Mouse (Mus musculus) limb, embryonic 10.5 days (tissue): ENCODE results near the gene AI837181. TPM values are rescaled to one million over a fixed set of nuclear protein-coding genes. Genes with fewer than 3 reads are reported as not detected.
A peak's percentile ranks its signal among the peaks of the same experiment; 100 is the strongest.
"Not testable (repeated sequence)": the region's sequence is repeated elsewhere in the genome, so short reads cannot be mapped to it uniquely, and the experiment has no call there.

ENCODE experiments used
- DNase-seq: peaks from one replicate; pipeline ENCODE4 v3.0.0-alpha.2; 2017; ENCODE audit warnings: low spot score
- H3K27ac ChIP-seq: fragments of 300-500 bp; sonication (generic); 2 replicates; pipeline ENCODE4 v1.5.1; 2016; ENCODE audit warnings: mild to moderate bottlenecking
- H3K27me3 ChIP-seq: fragments of 300-500 bp; sonication (generic); 2 replicates; pipeline ENCODE4 v1.6.1; 2016; ENCODE audit warnings: low read depth, mild to moderate bottlenecking; ENCODE audit not compliant: poor library complexity, severe bottlenecking
- H3K36me3 ChIP-seq: fragments of 300-500 bp; sonication (generic); 2 replicates; pipeline ENCODE4 v1.6.1; 2016; ENCODE audit warnings: mild to moderate bottlenecking, moderate library complexity
- H3K4me1 ChIP-seq: fragments of 300-500 bp; sonication (generic); 2 replicates; pipeline ENCODE4 v1.6.1; 2016
- H3K4me3 ChIP-seq: fragments of 300-500 bp; sonication (generic); 2 replicates; pipeline ENCODE4 v1.5.1; 2016; ENCODE audit warnings: mild to moderate bottlenecking, moderate library complexity
- H3K9me3 ChIP-seq: fragments of 300-500 bp; sonication (generic); replicated peaks from 2 replicates; pipeline ENCODE4 v1.6.1; 2016; ENCODE audit warnings: mild to moderate bottlenecking
- WGBS: fragments of 180-500 bp; shearing (Covaris S2); methylation state at CpG from one replicate; pipeline ENCODE4 v1.1.7; 2016; 5-methylcytosine and 5-hydroxymethylcytosine counted together
- polyA plus RNA-seq: library from polyadenylated mRNA; unstranded; fragments of >200 nt; fragmentation: Nextera tagmentation; extraction: Ambion mirVana; gene quantifications from 2 replicates; pipeline ENCODE4 v1.2.1, GENCODE M21; 2016

The AI837181 gene
- polyA plus RNA-seq, 1 experiment from 2014 or later = 68.8 TPM

DNA sequence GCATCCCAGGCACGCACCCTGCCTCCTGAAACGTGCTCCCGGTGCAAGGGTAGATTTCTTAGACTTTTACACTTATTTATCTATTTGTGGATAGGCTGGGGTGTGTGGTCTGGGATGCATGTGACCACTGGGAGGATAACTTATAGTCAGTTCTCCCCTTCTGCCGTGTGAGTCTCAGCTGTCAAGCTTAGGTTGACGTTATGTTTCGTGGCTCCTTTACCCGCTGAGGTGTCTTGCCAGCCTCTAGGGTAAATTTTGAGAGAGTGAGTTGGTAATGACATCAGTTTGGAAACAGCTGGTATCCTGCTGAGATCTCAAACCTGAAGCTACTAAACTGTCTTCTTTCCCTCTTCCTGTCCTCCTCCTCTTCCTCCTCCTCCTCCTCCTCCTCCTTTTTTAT is 19.0 kb upstream of the AI837181 start:
- peaks cover 23% of the 10 kb centered on the region for H3K4me1 ChIP-seq
- H3K27me3 ChIP-seq = no peaks in the 10 kb centered on the region
- WGBS = 36% methylated on average over 7 of the region's 7 CpGs
- peak overlapping the region; percentile 50 for H3K4me3 ChIP-seq
- peaks cover 5% of the 10 kb centered on the region; the same call in 1 of the 2 replicates for H3K36me3 ChIP-seq
- H3K9me3 ChIP-seq = no peaks in the 10 kb centered on the region
- DNase-seq = no peak
- H3K27ac ChIP-seq = peak overlapping the region; percentile 85

DNA sequence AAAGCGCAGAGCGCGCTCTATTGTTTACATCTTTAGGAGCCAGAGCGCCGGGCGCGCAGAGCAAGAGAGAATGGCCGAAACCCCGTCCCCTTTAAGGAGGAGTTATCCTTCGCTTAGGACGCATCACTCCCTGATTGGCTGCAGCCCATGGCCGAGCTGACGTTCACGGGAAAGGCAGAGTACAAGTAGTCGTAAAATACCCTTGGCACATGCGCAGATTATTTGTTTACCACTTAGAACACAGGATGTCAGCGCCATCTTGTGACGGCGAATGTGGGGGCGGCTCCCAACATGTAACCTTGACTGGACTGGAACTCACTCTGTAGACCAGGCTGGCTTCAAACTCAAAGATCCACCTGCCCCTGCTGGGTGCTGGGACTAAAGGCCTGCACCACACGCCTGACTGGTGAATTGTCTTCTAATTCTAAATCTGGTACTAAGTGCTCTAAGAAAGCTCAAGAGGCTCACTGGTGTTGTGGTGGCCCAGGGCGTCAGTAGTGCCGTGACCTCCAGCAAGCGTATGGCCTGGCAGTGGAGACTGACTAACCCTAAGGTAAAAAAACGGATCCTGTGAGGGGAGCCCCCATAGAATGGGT is 18.3 kb upstream of the AI837181 start:
- H3K36me3 ChIP-seq, H3K9me3 ChIP-seq, H3K27me3 ChIP-seq: not testable (repeated sequence)
- H3K27ac ChIP-seq = peak overlapping the region; percentile 90
- H3K4me1 ChIP-seq = peaks cover 23% of the 10 kb centered on the region
- 11% methylated on average over 25 of the region's 25 CpGs for WGBS
- DNase-seq = peak; percentile 65
- peak overlapping the region; percentile 61 for H3K4me3 ChIP-seq

DNA sequence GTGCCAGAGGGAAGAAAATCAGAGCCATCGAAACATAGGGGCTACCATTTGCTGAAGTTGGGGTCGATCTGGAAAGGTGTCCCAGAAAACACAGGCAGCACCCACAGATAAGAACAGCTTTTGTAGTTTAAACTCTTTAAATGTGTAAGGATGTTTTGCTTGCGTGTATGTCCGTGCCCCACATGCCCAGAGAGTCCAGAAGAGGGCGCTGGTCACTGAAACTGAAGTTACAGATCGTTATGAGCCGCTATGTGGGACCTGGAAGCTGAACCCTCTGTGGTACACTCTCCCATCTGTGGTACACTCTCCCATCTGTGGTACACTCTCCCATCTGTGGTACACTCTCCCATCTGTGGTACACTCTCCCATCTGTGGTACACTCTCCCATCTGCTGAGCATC is 17.8 kb upstream of the AI837181 start:
- DNase-seq = peak; percentile 69
- Histone ChIP-seq H3K4me1 (peaks cover 27% of the 10 kb centered on the region), H3K9me3 (no peaks in the 10 kb centered on the region), H3K27me3 (no peaks in the 10 kb centered on the region), H3K4me3 (peak overlapping the region; percentile 61), H3K27ac (peak overlapping the region; percentile 90), H3K36me3 (peaks cover 5% of the 10 kb centered on the region; the same call in 1 of the 2 replicates)
- WGBS = 20% methylated on average over 7 of the region's 7 CpGs

DNA sequence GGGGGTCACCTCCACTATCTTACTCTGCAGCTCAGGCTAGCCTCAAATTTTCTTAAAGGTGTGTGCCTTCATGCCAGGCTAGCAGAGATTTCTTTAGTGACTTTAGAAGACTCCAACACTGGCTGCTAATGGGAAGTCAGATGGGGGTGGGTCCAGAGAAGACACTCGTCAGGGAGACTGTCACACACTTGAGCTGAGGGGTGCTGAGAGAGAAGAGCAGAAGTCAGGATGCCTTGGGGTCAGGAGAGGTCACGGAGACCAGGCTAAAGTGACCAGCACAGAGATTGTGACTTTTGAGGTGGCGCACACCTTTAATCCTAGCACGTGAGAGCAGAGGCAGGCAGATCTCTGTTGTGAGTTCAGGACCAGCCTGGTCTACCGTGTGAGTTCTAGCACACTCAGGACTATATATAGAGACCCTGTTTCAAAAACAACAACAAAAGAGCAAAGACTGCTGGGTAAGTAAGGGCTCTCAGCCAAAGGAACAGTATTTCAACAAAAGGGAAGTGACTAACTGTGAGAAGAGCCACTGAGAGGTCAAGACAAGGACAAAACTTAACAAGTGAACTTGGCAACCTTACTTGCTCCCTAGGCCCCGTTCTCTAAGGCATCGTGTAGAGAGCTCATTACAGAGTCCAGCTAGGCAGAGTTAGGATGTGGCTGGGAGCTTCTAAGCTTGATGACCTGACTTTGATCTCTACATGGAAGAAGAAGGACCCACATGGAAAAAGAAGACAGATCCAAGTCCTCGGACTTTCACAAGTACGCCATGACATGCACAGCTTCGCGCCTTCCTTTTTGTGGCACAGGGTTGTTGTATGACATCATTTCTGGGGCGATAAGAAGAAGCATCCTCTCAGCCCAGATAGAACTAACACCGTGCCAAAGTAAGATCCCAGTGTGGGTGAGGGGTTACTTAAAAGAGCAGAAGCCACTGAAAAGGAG is 16.6 kb upstream of the AI837181 start:
- H3K4me1 ChIP-seq = peaks cover 27% of the 10 kb centered on the region
- peak overlapping the region; percentile 61; the same call in 1 of the 2 replicates for H3K4me3 ChIP-seq
- 93% methylated on average over 13 of the region's 13 CpGs for WGBS
- H3K9me3 ChIP-seq = no peaks in the 10 kb centered on the region
- peaks cover 5% of the 10 kb centered on the region; the same call in 1 of the 2 replicates for H3K36me3 ChIP-seq
- H3K27me3 ChIP-seq = no peaks in the 10 kb centered on the region
- DNase-seq = no peak
- H3K27ac ChIP-seq = peak overlapping the region; percentile 90

DNA sequence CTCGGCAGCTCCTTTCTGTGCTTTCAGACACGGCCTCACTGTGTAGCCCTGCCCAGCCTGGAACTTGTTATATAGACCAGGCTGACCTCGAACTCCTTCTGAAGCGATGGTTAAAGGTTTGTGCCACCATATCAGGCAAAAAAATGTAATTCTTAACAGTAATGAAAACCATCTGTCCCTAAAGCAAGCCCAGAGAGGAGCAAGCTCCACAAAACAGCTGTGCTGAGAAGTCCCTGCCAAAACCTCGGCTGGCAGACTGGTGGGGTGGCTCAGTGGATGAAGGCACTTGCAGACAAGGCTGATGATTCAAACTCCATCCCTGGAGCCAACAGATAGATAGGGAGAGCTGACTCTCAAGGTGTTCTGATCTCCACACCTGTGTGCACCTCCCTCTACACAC is 15.9 kb upstream of the AI837181 start:
- Histone ChIP-seq H3K27me3 (no peaks in the 10 kb centered on the region), H3K4me3 (no peak overlapping the region), H3K36me3 (peaks cover 5% of the 10 kb centered on the region; the same call in 1 of the 2 replicates), H3K9me3 (no peaks in the 10 kb centered on the region), H3K27ac (no peak overlapping the region; the same call in 1 of the 2 replicates), H3K4me1 (peaks cover 27% of the 10 kb centered on the region)
- no peak for DNase-seq
- 65% methylated on average over 5 of the region's 5 CpGs for WGBS

DNA sequence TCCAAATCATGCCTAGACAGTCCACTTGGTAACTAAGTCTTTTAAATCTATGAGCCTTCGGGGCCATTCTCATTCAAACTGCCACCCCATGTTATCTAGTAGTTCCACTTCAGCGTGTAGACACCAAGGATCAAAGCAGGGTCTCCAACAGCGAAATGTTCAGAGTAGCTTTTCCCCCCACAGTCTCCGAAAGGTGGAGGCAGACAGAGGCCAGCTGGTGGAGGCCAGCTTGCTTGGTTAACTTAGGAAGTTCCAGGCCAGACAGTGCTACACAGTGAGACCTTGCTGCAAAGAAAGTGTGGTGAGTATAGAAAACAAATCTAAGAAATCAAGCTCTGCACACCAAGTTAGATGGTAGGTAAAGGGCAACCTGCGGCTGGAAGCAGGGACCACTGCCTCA is 14.3 kb upstream of the AI837181 start:
- Histone ChIP-seq H3K9me3 (no peaks in the 10 kb centered on the region), H3K4me3 (no peak overlapping the region), H3K27me3 (no peaks in the 10 kb centered on the region), H3K36me3 (peaks cover 5% of the 10 kb centered on the region; the same call in 1 of the 2 replicates), H3K4me1 (peaks cover 26% of the 10 kb centered on the region), H3K27ac (no peak overlapping the region)
- WGBS = 87% methylated on average over 5 of the region's 5 CpGs
- no peak for DNase-seq

DNA sequence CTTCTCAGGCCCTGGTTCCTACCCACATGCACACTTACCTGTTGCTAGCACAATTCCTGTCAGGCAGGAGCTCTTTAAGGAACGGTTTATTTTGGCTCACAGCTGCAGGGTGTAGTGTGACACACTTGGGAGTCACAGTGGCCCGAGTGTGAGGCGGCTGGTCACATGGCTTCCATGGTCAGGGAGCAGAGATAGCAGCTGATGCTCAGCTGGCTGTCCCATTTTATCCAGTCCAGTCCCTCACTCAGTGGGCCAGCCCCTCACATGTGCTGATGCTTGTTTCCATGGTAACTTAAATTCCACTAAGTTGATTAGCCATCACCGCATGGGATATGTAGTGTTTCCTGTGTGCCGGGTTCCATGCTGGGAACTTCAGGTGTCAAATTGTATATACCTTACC is 13.0 kb upstream of the AI837181 start:
- Histone ChIP-seq H3K27ac (0 out of 2 replicates have a peak overlapping the region, but pooled peaks have one; percentile 7), H3K4me1 (peaks cover 20% of the 10 kb centered on the region), H3K36me3 (peaks cover 8% of the 10 kb centered on the region; the same call in 1 of the 2 replicates), H3K27me3 (no peaks in the 10 kb centered on the region), H3K9me3 (no peaks in the 10 kb centered on the region), H3K4me3 (no peak overlapping the region)
- WGBS = 86% methylated on average over 5 of the region's 5 CpGs
- no peak for DNase-seq

DNA sequence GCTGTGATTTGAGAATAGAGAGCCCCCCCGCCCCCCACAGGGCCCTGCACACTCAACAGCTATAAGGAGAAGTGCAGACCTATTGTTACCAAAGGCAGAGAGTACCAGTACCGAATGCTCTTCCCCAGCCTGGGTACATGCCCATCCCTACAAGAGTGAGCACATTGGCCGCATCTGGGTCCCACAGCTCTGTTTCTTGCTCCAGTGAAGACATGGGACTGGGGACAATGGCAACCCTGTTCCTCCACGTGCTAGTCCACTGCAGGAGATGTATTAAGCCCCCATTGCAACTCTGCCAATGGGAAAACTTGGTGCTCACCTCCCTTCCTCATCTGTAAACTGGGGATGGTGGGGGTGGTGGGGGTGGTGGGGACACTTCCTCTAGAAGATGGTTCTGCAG is 11.1 kb upstream of the AI837181 start:
- no peaks in the 10 kb centered on the region for H3K9me3 ChIP-seq
- H3K36me3 ChIP-seq = peaks cover 19% of the 10 kb centered on the region
- DNase-seq = no peak
- H3K27ac ChIP-seq = no peak overlapping the region
- no peak overlapping the region for H3K4me3 ChIP-seq
- 78% methylated on average over 4 of the region's 4 CpGs for WGBS
- no peaks in the 10 kb centered on the region for H3K27me3 ChIP-seq
- H3K4me1 ChIP-seq = peaks cover 9% of the 10 kb centered on the region

DNA sequence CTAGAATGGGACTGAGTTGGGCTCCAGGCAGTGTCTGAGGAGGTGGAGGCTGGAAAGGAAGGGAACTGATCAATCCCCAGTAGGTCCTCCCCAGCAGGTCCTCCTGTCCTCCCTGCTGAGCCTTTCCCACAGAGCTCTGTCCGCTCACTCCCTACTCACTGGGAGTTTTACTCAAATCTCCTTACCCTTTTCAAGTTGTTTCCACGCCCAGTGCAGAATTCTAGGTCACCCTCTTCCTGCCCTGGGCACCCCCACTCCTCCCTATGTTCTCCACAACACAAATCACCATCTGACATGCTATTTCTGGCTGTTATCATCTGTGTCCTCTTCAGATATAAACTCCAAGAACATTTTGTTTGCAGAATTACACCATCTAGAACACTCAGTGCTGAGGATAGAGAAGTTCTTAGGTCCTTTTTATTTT is 10.4 kb upstream of the AI837181 start:
- H3K4me3 ChIP-seq = no peak overlapping the region
- 78% methylated on average over 2 of the region's 2 CpGs for WGBS
- H3K9me3 ChIP-seq = no peaks in the 10 kb centered on the region
- no peak for DNase-seq
- H3K27me3 ChIP-seq = no peaks in the 10 kb centered on the region
- no peak overlapping the region for H3K27ac ChIP-seq
- peaks cover 21% of the 10 kb centered on the region for H3K36me3 ChIP-seq
- peaks cover 4% of the 10 kb centered on the region; the same call in 1 of the 2 replicates for H3K4me1 ChIP-seq

- no peak for DNase-seq
- peaks cover 61% of the 10 kb centered on the region for H3K36me3 ChIP-seq
- no peaks in the 10 kb centered on the region for H3K9me3 ChIP-seq
- H3K27ac ChIP-seq = no peak overlapping the region
- no peaks in the 10 kb centered on the region for H3K27me3 ChIP-seq
- no peak overlapping the region for H3K4me3 ChIP-seq
- 94% methylated on average over 8 of the region's 8 CpGs for WGBS
- peaks cover 18% of the 10 kb centered on the region for H3K4me1 ChIP-seq
These were observed 6.0 kb upstream of the AI837181 start for GRCm38 (mm10) chr19:5418750-5419466.

- no peaks in the 10 kb centered on the region for H3K27me3 ChIP-seq
- H3K9me3 ChIP-seq = no peaks in the 10 kb centered on the region
- WGBS = 90% methylated on average over 9 of the region's 9 CpGs
- peaks cover 61% of the 10 kb centered on the region for H3K36me3 ChIP-seq
- H3K4me1 ChIP-seq = peaks cover 21% of the 10 kb centered on the region
- no peak for DNase-seq
- H3K27ac ChIP-seq = no peak overlapping the region
- H3K4me3 ChIP-seq = no peak overlapping the region
These were observed 5.3 kb upstream of the AI837181 start for GRCm38 (mm10) chr19:5419630-5420029.

DNA sequence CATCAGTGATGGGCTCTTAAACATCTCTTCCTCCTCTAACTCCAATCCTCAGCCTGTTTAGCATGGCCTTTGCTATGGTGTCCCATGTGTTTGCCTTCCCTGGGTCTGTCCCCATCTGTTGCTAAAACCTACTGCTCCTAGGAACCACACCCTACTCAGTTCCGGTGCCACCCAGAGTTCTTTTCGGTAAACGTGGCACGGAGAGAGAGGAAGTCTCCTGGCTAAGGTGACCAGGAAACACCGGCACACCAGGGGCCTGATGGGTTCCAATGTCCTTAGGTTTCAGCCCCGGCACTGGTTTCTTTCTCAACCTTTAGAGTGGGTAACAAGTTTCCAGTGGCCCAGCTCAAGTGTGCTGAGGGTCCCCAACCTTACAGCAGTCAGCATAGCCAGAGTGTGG is 4.4 kb upstream of the AI837181 start:
- WGBS = 93% methylated on average over 6 of the region's 6 CpGs
- H3K4me3 ChIP-seq = no peak overlapping the region
- H3K27ac ChIP-seq = no peak overlapping the region
- H3K4me1 ChIP-seq = peaks cover 21% of the 10 kb centered on the region
- no peaks in the 10 kb centered on the region for H3K27me3 ChIP-seq
- peaks cover 61% of the 10 kb centered on the region for H3K36me3 ChIP-seq
- no peak for DNase-seq
- no peaks in the 10 kb centered on the region for H3K9me3 ChIP-seq
